Mouse (Mus musculus) G1E (cell line): ENCODE measurements at regions not wholly inside any gene's neighbourhood (a gene's known extent, or its start where the extent isn't known, plus 50 kb on each side); places are given as distances from the start of the nearest gene placed in this dataset.
"Not testable (repeated sequence)": the region's sequence is repeated elsewhere in the genome, so short reads cannot be mapped to it uniquely, and the experiment has no call there.

Experiments
- ATAC-seq: 2 replicates; pipeline ENCODE4 v1.8.0; 2016; ENCODE audit warnings: mild to moderate bottlenecking; ENCODE audit not compliant: insufficient number of reproducible peaks, poor library complexity, low FRiP score, severe bottlenecking; ENCODE audit errors: extremely low read depth
- DNase-seq: peaks from one replicate; pipeline ENCODE4 v3.0.0; 2012; ENCODE audit warnings: low spot score
- H3K27me3 ChIP-seq: 2 replicates; pipeline ENCODE4 v1.6.1; 2012; ENCODE audit warnings: mild to moderate bottlenecking, low read length, inconsistent platforms; ENCODE audit not compliant: insufficient read depth
- H3K36me3 ChIP-seq: replicated peaks from 2 replicates; pipeline ENCODE3; 2012; ENCODE audit warnings: mild to moderate bottlenecking, inconsistent platforms
- H3K4me1 ChIP-seq: 2 replicates; pipeline ENCODE4 v1.6.1; 2012; ENCODE audit warnings: low read depth, low read length, inconsistent platforms, mixed read lengths; ENCODE audit not compliant: insufficient read depth
- H3K4me3 ChIP-seq: 2 replicates; pipeline ENCODE4 v1.5.1; 2012; ENCODE audit warnings: low read depth, mild to moderate bottlenecking, inconsistent platforms, low read length, moderate library complexity, mixed read lengths
- H3K9me3 ChIP-seq: replicated peaks from 2 replicates; pipeline ENCODE4 v1.6.1; 2012; ENCODE audit warnings: inconsistent platforms
- CTCF ChIP-seq: IDR thresholded peaks from 2 replicates; pipeline ENCODE4 v1.5.1; 2012; ENCODE audit warnings: low read depth, low read length, inconsistent platforms, mixed read lengths
- GATA1 ChIP-seq: IDR thresholded peaks from 2 replicates; pipeline ENCODE4 v1.6.1; 2012; ENCODE audit warnings: borderline replicate concordance, low read length, inconsistent platforms, mixed read lengths
- GATA2 ChIP-seq: IDR thresholded peaks from 2 replicates; pipeline ENCODE4 v1.6.1; 2012; ENCODE audit warnings: low read depth, low read length, inconsistent platforms, borderline replicate concordance
- POLR2AphosphoS5 ChIP-seq: IDR thresholded peaks from 2 replicates; pipeline ENCODE4 v1.6.1; 2012; ENCODE audit warnings: low read depth, low read length, inconsistent platforms; ENCODE audit not compliant: insufficient replicate concordance
- TAL1 ChIP-seq: conservative IDR thresholded peaks from 2 replicates; pipeline ENCODE4 v1.6.1; 2012; ENCODE audit warnings: low read depth, low read length, inconsistent platforms, mixed read lengths

DNA sequence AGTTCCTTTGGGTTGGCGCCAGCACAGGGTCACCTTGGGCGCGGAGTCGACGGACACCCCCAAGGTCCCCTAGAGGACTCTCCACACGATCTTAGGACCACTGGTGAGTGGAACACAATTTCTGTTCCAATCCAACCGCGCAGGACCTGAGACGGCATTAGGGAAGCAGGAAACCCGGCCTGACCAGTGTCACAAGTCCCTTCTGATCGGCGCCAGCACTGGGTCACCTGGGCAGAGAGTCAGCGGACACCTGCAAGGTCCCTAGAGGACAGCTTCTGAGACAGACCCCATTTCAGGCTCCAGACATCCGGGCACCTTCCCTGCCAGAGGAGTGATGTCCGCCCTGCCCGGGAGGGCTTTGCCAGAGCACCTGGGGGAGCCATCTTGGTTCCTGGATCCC lies 74.2 kb upstream of the Cdh13 start:
- not testable (repeated sequence) for H3K36me3 ChIP-seq, DNase-seq, ATAC-seq

GRCm38 (mm10) chr8:118190866-118191265 lies 92.7 kb upstream of the Cdh13 start:
- no peaks in the 10 kb centered on the region for H3K27me3 ChIP-seq
- H3K9me3 ChIP-seq = peaks cover 81% of the 10 kb centered on the region
- TF ChIP-seq GATA2 (no peak), POLR2AphosphoS5 (no peak), TAL1 (no peak), GATA1 (no peak), CTCF (no peak)
- no peak for DNase-seq
- H3K4me3 ChIP-seq = no peak overlapping the region
- no peak for ATAC-seq
- H3K36me3 ChIP-seq = no peaks in the 10 kb centered on the region
- no peaks in the 10 kb centered on the region for H3K4me1 ChIP-seq

More for the DNA sequence above, 74.2 kb upstream of the Cdh13 start:
- not testable (repeated sequence) for H3K27me3 ChIP-seq, H3K4me1 ChIP-seq, H3K4me3 ChIP-seq
- peaks cover 36% of the 10 kb centered on the region for H3K9me3 ChIP-seq

DNA sequence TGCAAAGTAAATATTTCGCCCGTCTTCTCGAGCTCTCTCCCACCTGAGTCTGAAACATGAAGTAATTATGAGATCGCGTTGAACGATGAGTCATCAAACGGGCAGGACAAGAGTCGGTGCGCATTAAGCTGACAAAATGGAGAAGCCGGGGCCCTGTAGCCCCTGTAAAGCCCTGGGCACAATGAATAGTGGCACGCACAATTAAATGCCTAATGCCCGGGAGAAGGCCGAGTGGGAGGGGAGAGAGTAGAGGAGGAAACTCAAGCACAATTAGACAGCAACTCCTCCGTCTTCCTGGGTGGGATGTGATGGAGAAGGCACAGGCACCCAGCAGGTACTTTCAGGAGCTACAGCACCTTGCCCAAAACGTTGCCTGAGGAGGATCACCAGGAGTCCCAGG lies 94.3 kb upstream of the Cdh13 start:
- Histone ChIP-seq H3K27me3 (no peaks in the 10 kb centered on the region), H3K4me1 (no peaks in the 10 kb centered on the region), H3K9me3 (peaks cover 78% of the 10 kb centered on the region), H3K4me3 (no peak overlapping the region), H3K36me3 (no peaks in the 10 kb centered on the region)
- no peak for ATAC-seq
- DNase-seq = no peak
- TF ChIP-seq POLR2AphosphoS5 (no peak), TAL1 (no peak)

DNA sequence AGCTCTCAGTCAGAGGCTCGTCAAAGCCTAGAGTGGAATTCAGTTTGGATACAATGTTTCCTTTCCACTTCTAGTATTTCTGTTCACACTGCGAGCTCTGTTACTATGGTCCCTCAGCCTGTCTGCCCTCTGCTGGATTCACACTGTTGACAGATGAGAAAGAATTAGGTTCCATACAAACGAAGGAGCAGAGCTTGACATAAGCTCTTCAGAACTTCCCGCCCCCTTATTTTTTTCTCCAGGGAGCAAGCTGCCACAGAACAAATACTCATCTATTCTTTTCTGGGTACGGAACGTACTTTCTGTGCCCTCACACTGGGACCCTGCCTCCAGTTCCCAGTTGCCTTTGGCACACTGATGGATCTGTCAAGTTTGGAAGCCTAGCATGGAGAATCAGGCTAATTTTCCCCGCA lies 114.5 kb upstream of the Cdh13 start:
- Histone ChIP-seq H3K4me3 (no peak overlapping the region), H3K4me1 (no peaks in the 10 kb centered on the region), H3K27me3 (no peaks in the 10 kb centered on the region), H3K9me3 (peaks cover 75% of the 10 kb centered on the region), H3K36me3 (no peaks in the 10 kb centered on the region)
- TF ChIP-seq CTCF (no peak), GATA2 (no peak), POLR2AphosphoS5 (no peak), GATA1 (no peak), TAL1 (no peak)
- DNase-seq (no peak), ATAC-seq (no peak)

DNA sequence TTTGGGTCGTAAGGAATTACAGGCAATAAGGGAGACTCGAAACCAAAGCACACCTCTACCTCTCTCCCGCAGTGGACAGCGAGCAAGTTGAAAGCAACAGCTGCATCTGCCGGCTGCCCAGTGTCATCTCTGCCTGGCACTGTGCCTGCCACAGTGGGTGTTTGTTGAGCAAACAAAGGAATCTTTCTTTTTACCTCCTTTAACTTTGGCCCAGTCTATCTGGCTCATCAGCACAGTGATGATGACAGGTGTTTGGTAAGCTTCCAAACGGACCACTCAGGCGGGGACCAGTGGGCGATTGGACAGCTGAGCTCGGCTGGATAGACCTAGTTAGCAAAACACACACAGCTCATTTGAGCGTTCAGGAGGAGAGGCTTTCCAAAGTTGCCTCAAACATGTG lies 121.4 kb upstream of the Cdh13 start:
- ATAC-seq (no peak), DNase-seq (no peak)
- H3K36me3 ChIP-seq = no peaks in the 10 kb centered on the region
- H3K4me3 ChIP-seq = no peak overlapping the region
- TF ChIP-seq GATA1 = no peak
- no peak for TF ChIP-seq GATA2
- TF ChIP-seq POLR2AphosphoS5 = no peak
- TF ChIP-seq TAL1 = no peak
- TF ChIP-seq CTCF = no peak
- no peaks in the 10 kb centered on the region for H3K27me3 ChIP-seq
- H3K9me3 ChIP-seq = peaks cover 75% of the 10 kb centered on the region
- H3K4me1 ChIP-seq = no peaks in the 10 kb centered on the region

- H3K27me3 ChIP-seq = no peaks in the 10 kb centered on the region
- peaks cover 81% of the 10 kb centered on the region for H3K9me3 ChIP-seq
- TF ChIP-seq CTCF (no peak), TAL1 (no peak), GATA1 (no peak)
- ATAC-seq (no peak), DNase-seq (no peak)
- H3K4me3 ChIP-seq = no peak overlapping the region
- no peaks in the 10 kb centered on the region for H3K4me1 ChIP-seq
- no peaks in the 10 kb centered on the region for H3K36me3 ChIP-seq
These were observed 136.0 kb upstream of the Cdh13 start for GRCm38 (mm10) chr8:118147359-118148205.

- H3K9me3 ChIP-seq = peaks cover 83% of the 10 kb centered on the region
- H3K4me1 ChIP-seq = no peaks in the 10 kb centered on the region
- no peak overlapping the region for H3K4me3 ChIP-seq
- ATAC-seq (no peak), DNase-seq (no peak)
- TF ChIP-seq POLR2AphosphoS5 (no peak), GATA1 (no peak), GATA2 (no peak), TAL1 (no peak), CTCF (no peak)
- no peaks in the 10 kb centered on the region for H3K36me3 ChIP-seq
- H3K27me3 ChIP-seq = no peaks in the 10 kb centered on the region
These were observed 139.0 kb upstream of the Cdh13 start for GRCm38 (mm10) chr8:118144546-118144945.
